Mouse (Mus musculus) kidney, embryonic 16.5 days (tissue): ENCODE measurements around the gene Denr. TPM values are rescaled to one million over a fixed set of nuclear protein-coding genes. Genes with fewer than 3 reads are reported as not detected.

Experiments
- ATAC-seq: fragments of 200-750 bp; cut with Nextera tagmentation; 2 replicates; pipeline ENCODE4 v1.8.0; 2017; ENCODE audit warnings: moderate TSS enrichment; ENCODE audit not compliant: low FRiP score, low TSS enrichment
- H3K27ac ChIP-seq: fragments of 300-500 bp; sonication (generic); 2 replicates; pipeline ENCODE4 v1.5.1; 2014; ENCODE audit warnings: low read length
- H3K27me3 ChIP-seq: fragments of 300-500 bp; sonication (generic); 2 replicates; pipeline ENCODE4 v1.6.1; 2014; ENCODE audit warnings: low read length, control low read depth, mixed read lengths; ENCODE audit not compliant: insufficient read depth
- H3K36me3 ChIP-seq: fragments of 300-500 bp; sonication (generic); 2 replicates; pipeline ENCODE4 v1.6.1; 2014; ENCODE audit warnings: low read length, control low read depth, mixed read lengths; ENCODE audit not compliant: insufficient read depth
- H3K4me1 ChIP-seq: fragments of 300-500 bp; sonication (generic); 2 replicates; pipeline ENCODE4 v1.6.1; 2014; ENCODE audit warnings: low read length, control low read depth, mixed read lengths; ENCODE audit not compliant: insufficient read depth
- H3K4me2 ChIP-seq: fragments of 300-500 bp; sonication (generic); replicated peaks from 2 replicates; pipeline ENCODE4 v1.6.1; 2014; ENCODE audit warnings: low read depth, low read length
- H3K4me3 ChIP-seq: fragments of 300-500 bp; sonication (generic); 2 replicates; pipeline ENCODE4 v1.5.1; 2014; ENCODE audit warnings: mild to moderate bottlenecking, low read length
- H3K9ac ChIP-seq: fragments of 300-500 bp; sonication (generic); replicated peaks from 2 replicates; pipeline ENCODE4 v1.6.1; 2014; ENCODE audit warnings: low read length
- H3K9me3 ChIP-seq: fragments of 300-500 bp; sonication (generic); 2 replicates; pipeline ENCODE4 v1.6.1; 2016; ENCODE audit warnings: low read length, control low read depth
- WGBS: fragments of 180-500 bp; shearing (Covaris S2); extraction: QIAGEN DNeasy Blood & Tissue Kit; methylation state at CpG from one replicate; pipeline ENCODE4 v1.1.7; 2014; 5-methylcytosine and 5-hydroxymethylcytosine counted together
- polyA plus RNA-seq: library from polyadenylated mRNA; unstranded; fragments of >200 nt; fragmentation: Nextera tagmentation; extraction: Ambion mirVana; gene quantifications from 2 replicates; pipeline ENCODE4 v1.2.1, GENCODE M21; 2015

Denr gene
- polyA plus RNA-seq, 1 experiment from 2014 or later = 107 TPM

- 14% methylated on average over 12 of the region's 12 CpGs for WGBS
Measured at GRCm38 (mm10) chr5:123879928-123880327, 27.0 kb upstream of the Denr start, which contains the start of gene Hcar1. TSS of gene Hcar1 (minus strand) at chr5:123880020.

GRCm38 (mm10) chr5:123880778-123881177 is 26.2 kb upstream of the Denr start:
- Histone ChIP-seq H3K27ac (no peak overlapping the region), H3K27me3 (no peaks in the 10 kb centered on the region), H3K9me3 (no peaks in the 10 kb centered on the region), H3K9ac (no peak overlapping the region), H3K4me1 (peaks cover 30% of the 10 kb centered on the region), H3K36me3 (no peaks in the 10 kb centered on the region), H3K4me3 (no peak overlapping the region), H3K4me2 (no peak overlapping the region)
- whole genome bisulfite sequencing = 79% methylated on average over 14 of the region's 14 CpGs
- no peak for ATAC-seq

More at GRCm38 (mm10) chr5:123879928-123880327, 27.0 kb upstream of the Denr start, which contains the start of gene Hcar1:
- peak within 1 kb of the TSS; percentile 58 for H3K9ac ChIP-seq
- H3K4me2 ChIP-seq = peak within 1 kb of the TSS; percentile 51
- peak within 1 kb of the TSS; percentile 13 for H3K4me3 ChIP-seq
- peak; percentile 67 for ATAC-seq
- H3K36me3 ChIP-seq = no peaks in the 10 kb centered on the region
- no peaks in the 10 kb centered on the region for H3K9me3 ChIP-seq
- H3K4me1 ChIP-seq = peaks cover 30% of the 10 kb centered on the region
- peak within 1 kb of the TSS; percentile 64 for H3K27ac ChIP-seq
- H3K27me3 ChIP-seq = no peaks in the 10 kb centered on the region

- Histone ChIP-seq H3K27ac (no peak overlapping the region), H3K9ac (no peak overlapping the region), H3K4me3 (no peak overlapping the region), H3K4me1 (peaks cover 16% of the 10 kb centered on the region), H3K4me2 (no peak overlapping the region), H3K9me3 (no peaks in the 10 kb centered on the region), H3K27me3 (no peaks in the 10 kb centered on the region), H3K36me3 (no peaks in the 10 kb centered on the region)
- WGBS = 57% methylated on average over 7 of the region's 7 CpGs
- ATAC-seq = no peak
Measured at GRCm38 (mm10) chr5:123883891-123884290, 23.1 kb upstream of the Denr start.

- no peak for ATAC-seq
- Histone ChIP-seq H3K36me3 (no peaks in the 10 kb centered on the region), H3K9me3 (no peaks in the 10 kb centered on the region), H3K4me2 (no peak overlapping the region), H3K27me3 (no peaks in the 10 kb centered on the region), H3K27ac (no peak overlapping the region), H3K9ac (no peak overlapping the region), H3K4me3 (no peak overlapping the region), H3K4me1 (peaks cover 12% of the 10 kb centered on the region)
- WGBS = 80% methylated on average over 10 of the region's 10 CpGs
Measured at GRCm38 (mm10) chr5:123884332-123884731, 22.6 kb upstream of the Denr start.

GRCm38 (mm10) chr5:123886365-123886764 is 20.6 kb upstream of the Denr start:
- H3K27ac ChIP-seq = no peak overlapping the region
- H3K4me3 ChIP-seq = no peak overlapping the region
- no peak overlapping the region for H3K9ac ChIP-seq
- H3K4me2 ChIP-seq = no peak overlapping the region
- H3K36me3 ChIP-seq = no peaks in the 10 kb centered on the region
- no peaks in the 10 kb centered on the region for H3K27me3 ChIP-seq
- ATAC-seq = no peak
- no peaks in the 10 kb centered on the region for H3K9me3 ChIP-seq
- WGBS = 68% methylated on average over 3 of the region's 3 CpGs
- no peaks in the 10 kb centered on the region for H3K4me1 ChIP-seq

GRCm38 (mm10) chr5:123890312-123890711 is 16.7 kb upstream of the Denr start:
- no peak overlapping the region for H3K4me3 ChIP-seq
- no peaks in the 10 kb centered on the region for H3K27me3 ChIP-seq
- H3K36me3 ChIP-seq = no peaks in the 10 kb centered on the region
- H3K9ac ChIP-seq = no peak overlapping the region
- no peak for ATAC-seq
- no peaks in the 10 kb centered on the region for H3K9me3 ChIP-seq
- 65% methylated on average over 2 of the region's 2 CpGs for WGBS
- no peaks in the 10 kb centered on the region for H3K4me1 ChIP-seq
- no peak overlapping the region for H3K4me2 ChIP-seq
- H3K27ac ChIP-seq = no peak overlapping the region

GRCm38 (mm10) chr5:123890987-123891386 is 16.0 kb upstream of the Denr start:
- Histone ChIP-seq H3K4me3 (no peak overlapping the region), H3K9me3 (no peaks in the 10 kb centered on the region), H3K9ac (no peak overlapping the region), H3K4me2 (no peak overlapping the region), H3K4me1 (no peaks in the 10 kb centered on the region), H3K27ac (no peak overlapping the region), H3K27me3 (no peaks in the 10 kb centered on the region), H3K36me3 (no peaks in the 10 kb centered on the region)
- no peak for ATAC-seq
- WGBS = 78% methylated on average over 5 of the region's 5 CpGs

GRCm38 (mm10) chr5:123891669-123892068 is 15.3 kb upstream of the Denr start:
- WGBS = 45% methylated on average over 6 of the region's 6 CpGs
- H3K9me3 ChIP-seq = no peaks in the 10 kb centered on the region
- ATAC-seq = no peak
- 0 out of 2 replicates have a peak, but pooled peaks cover 4% of the 10 kb centered on the region for H3K4me1 ChIP-seq
- no peak overlapping the region for H3K9ac ChIP-seq
- no peaks in the 10 kb centered on the region for H3K27me3 ChIP-seq
- H3K27ac ChIP-seq = no peak overlapping the region
- H3K4me2 ChIP-seq = no peak overlapping the region
- H3K4me3 ChIP-seq = no peak overlapping the region
- no peaks in the 10 kb centered on the region for H3K36me3 ChIP-seq

GRCm38 (mm10) chr5:123893520-123893919 is 13.5 kb upstream of the Denr start:
- H3K9ac ChIP-seq = no peak overlapping the region
- H3K36me3 ChIP-seq = no peaks in the 10 kb centered on the region
- H3K4me1 ChIP-seq = 0 out of 2 replicates have a peak, but pooled peaks cover 4% of the 10 kb centered on the region
- 89% methylated on average over 5 of the region's 5 CpGs for WGBS
- H3K27ac ChIP-seq = no peak overlapping the region
- no peaks in the 10 kb centered on the region for H3K9me3 ChIP-seq
- ATAC-seq = no peak
- H3K27me3 ChIP-seq = no peaks in the 10 kb centered on the region
- no peak overlapping the region for H3K4me3 ChIP-seq
- no peak overlapping the region for H3K4me2 ChIP-seq

GRCm38 (mm10) chr5:123896395-123896794 is 10.6 kb upstream of the Denr start:
- ATAC-seq = no peak
- no peak overlapping the region for H3K4me2 ChIP-seq
- no peaks in the 10 kb centered on the region for H3K9me3 ChIP-seq
- H3K4me3 ChIP-seq = no peak overlapping the region
- H3K27me3 ChIP-seq = no peaks in the 10 kb centered on the region
- 0 out of 2 replicates have a peak, but pooled peaks cover 4% of the 10 kb centered on the region for H3K4me1 ChIP-seq
- no peaks in the 10 kb centered on the region for H3K36me3 ChIP-seq
- H3K9ac ChIP-seq = no peak overlapping the region
- 55% methylated on average over 11 of the region's 11 CpGs for WGBS
- peak overlapping the region; percentile 32; the same call in 1 of the 2 replicates for H3K27ac ChIP-seq
